Mouse (Mus musculus): ENCODE measurements around the gene Arpc3. TPM values are rescaled to one million over a fixed set of nuclear protein-coding genes. Genes with fewer than 3 reads are reported as not detected.

The Arpc3 gene
- polyA plus RNA-seq (2012; rRNA removed): 63.6 and 87.7 TPM in 2 replicates

DNA sequence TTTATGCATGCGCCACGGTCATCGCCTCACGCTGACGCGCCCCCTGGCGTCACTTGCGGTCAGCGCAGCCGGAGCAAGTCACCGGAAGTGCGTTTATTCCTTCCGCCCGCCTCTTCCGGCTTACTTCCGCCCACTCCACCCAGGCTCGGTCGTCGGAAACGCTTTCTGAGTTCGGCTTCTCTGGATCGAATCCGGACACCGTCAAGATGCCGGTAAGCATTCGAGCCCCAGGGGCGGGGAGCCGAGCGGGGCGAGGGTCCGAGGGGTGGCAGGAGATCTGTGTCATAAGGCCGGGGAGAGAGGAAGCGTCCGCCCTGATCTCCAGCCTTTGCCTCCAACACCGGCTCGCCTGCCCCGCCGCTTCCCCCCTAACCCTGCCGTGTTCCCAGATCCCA, at the start of gene Arpc3:
Gene Arpc3, plus strand, starts transcription at position 93 of the 395 bp plus-strand sequence.

DNA sequence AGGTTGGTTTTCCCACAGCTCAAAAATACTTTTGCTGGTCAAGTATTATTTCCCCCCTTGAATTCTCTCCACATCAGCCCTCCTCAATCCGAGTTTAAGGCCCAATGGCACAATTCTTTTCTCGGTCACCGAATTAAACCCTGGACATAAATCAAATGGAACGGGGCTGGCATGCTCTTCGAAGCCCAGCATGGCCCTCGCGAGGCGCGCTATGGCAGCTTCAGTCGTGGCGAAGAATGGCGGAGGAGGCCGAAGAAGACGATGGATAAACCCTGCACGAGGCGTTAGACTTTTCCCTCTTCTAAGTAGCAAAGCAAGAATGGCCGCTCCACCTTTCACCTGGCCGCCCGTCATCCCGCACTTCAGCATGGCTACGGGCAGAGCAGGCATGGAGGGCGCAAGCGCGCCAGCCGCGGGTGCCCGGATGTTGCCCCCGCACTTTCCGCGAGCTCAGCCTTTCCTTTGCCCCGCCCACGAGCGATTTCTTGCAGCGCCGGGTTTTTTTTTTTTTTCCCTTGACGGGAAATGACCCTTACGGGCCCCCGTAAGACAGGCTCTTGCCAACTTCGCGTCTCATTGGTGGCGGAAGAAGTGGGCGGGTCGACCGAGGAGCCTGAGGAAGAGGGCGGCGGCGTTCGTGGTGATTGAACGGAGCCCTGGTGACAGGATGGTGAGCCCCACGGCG, 37.7 kb upstream of the Arpc3 start, which contains the start of the genes Rad9b and Vps29:
Gene Rad9b, minus strand, starts transcription at position 427 of the 685 bp plus-strand sequence.
Gene Vps29, plus strand, starts transcription at position 563 of the 685 bp plus-strand sequence.

DNA sequence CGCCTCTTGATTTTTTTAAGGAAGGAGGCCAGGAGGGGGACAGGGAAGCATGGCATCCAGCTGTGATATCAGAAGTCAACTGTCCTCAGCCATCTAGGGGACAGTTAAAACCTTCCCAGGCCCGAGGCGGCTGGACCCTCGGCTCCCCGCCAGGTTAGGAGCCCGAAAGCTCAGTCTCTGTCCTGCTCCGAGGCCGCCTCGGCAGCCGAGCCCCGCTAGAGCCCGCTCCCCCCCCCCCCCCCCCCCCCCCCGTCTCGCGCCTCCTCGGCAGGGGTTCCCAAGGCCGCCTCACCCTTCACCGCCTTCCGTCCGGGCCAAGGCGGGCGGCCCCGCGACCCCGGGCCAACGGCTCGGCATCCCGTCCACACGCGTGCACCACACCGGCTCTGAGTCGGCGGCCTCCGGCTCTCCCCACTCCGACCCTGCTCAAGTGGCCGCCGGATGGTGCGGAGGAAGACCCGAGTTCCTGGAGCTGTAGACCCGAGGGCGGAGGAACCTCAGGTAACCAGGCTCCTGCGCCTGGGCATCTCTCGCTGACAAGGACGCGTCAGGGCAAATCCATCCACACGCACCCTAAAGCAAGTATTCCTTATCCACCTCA, 20.0 kb upstream of the Arpc3 start, which contains the start of gene Gpn3:
Gene Gpn3, plus strand, starts transcription at position 286 of the 601 bp plus-strand sequence.

DNA sequence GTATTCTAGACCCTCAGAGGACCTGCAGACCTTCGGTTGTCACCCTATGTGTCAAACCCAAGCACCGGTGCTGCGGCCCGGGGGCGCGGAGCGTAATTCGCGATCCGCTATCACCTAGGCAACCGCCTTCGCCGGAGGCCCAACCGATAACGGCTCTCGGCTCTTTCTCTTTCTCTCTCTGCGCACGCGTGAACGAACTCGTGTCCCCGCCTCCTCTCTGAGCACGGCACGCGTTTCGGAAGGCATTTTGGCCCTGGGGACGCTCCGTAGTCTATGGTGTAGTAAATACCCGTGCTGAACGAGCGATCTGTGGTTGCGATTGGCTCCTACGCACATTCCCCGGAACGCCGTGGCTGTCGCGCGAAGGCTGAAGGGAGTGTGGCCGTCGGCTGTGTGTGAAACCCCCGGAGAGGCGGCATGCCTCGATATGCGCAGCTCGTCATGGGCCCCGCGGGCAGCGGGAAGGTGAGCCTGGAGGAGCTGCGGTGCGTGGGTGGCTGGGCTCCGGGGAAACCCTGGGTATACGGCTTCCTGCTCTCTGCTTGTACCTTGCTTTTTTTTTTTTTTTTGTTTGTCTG, 19.4 kb upstream of the Arpc3 start, which contains the start of gene Fam216a:
Gene Fam216a, minus strand, starts transcription at position 173 of the 578 bp plus-strand sequence.

DNA sequence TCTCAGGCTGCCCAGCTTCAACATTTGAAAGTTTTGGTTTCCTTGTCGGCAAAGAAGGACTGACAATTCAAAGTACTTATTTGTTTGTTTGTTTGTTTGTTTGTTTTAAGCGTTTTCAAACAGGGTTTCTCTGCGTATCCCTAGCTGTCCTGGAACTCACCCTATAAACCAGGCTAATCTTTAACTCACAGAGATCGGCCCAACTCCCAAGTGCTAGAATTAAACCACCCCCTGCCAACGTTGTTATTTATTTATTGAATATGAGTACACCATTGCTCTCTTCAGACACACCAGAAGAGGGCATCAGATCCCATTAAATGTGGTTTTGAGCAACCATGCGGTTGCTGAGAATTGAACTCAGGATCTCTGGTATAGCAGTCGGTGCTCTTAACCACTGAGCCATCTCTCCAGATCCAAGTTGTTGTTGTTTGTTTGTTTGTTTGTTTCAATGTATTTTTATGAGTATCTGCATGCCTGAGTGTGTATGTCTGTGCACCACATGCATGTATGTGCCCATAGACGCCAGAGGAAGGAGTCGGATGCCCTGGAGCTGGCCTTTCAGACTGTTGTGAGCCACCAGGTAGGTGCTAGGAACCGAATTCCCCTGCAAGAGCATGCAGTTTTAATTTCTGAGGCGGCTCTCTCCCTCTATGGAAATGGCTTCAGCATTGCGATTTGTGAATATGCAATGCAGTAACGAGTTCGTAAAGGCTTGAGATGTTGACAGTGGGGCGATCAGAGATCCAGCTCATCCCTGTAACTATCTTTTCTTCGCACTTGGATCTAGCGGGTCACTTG, 29.8 kb downstream of the Arpc3 start, which contains the start of gene Anapc7:
Gene Anapc7, plus strand, starts transcription at position 423 of the 798 bp plus-strand sequence.

Other genes with a start within 250 kb of the Arpc3 start
- gene Ppp1cc, start 233.6 kb upstream of the Arpc3 start, polyA plus RNA-seq (2012; rRNA removed): 14.2 and 15.7 TPM in 2 replicates
- 0.87 and 1.2 TPM in 2 replicates for gene Hvcn1, start 185.1 kb upstream of the Arpc3 start, polyA plus RNA-seq (2012; rRNA removed)
- gene Tctn1, start 127.4 kb upstream of the Arpc3 start, polyA plus RNA-seq (2012; rRNA removed): 8.8 and 10.5 TPM in 2 replicates
- 11.9 and 13.2 TPM in 2 replicates for gene Pptc7, start 107.5 kb upstream of the Arpc3 start, polyA plus RNA-seq (2012; rRNA removed)
- gene Rad9b, start 37.6 kb upstream of the Arpc3 start, polyA plus RNA-seq (2012; rRNA removed): 0.90 and 1.2 TPM in 2 replicates
- 7.0 and 8.9 TPM in 2 replicates for gene Vps29, start 37.5 kb upstream of the Arpc3 start, polyA plus RNA-seq (2012; rRNA removed)
- gene Gpn3, start 20.0 kb upstream of the Arpc3 start, polyA plus RNA-seq (2012; rRNA removed): 29.0 and 30.5 TPM in 2 replicates
- gene Fam216a, start 19.5 kb upstream of the Arpc3 start, polyA plus RNA-seq (2012; rRNA removed): 4.2 and 6.9 TPM in 2 replicates
- gene Anapc7, start 29.8 kb downstream of the Arpc3 start, polyA plus RNA-seq (2012; rRNA removed): 12.0 and 14.9 TPM in 2 replicates
- 38.9 and 42.4 TPM in 2 replicates for gene Atp2a2, start 110.3 kb downstream of the Arpc3 start, polyA plus RNA-seq (2012; rRNA removed)
- gene Ift81, start 222.6 kb downstream of the Arpc3 start, polyA plus RNA-seq (2012; rRNA removed): 0.31 and 0.62 TPM in 2 replicates

All from stomach, adult 2 months (tissue).